Mouse (Mus musculus) neural tube, embryonic 10.5 days (tissue): ENCODE measurements around the gene Kcnh7.
A peak's percentile ranks its signal among the peaks of the same experiment; 100 is the strongest.

ENCODE experiments used
- DNase-seq: peaks from one replicate; pipeline ENCODE4 v3.0.0-alpha.2; 2017; ENCODE audit warnings: low spot score; ENCODE audit errors: extremely low spot score

Kcnh7 gene

GRCm38 (mm10) chr2:62651890-62652289, 532.2 kb downstream of the Kcnh7 start:
- no peak for DNase-seq

GRCm38 (mm10) chr2:62646671-62647289, 537.3 kb downstream of the Kcnh7 start:
- no peak for DNase-seq

DNA sequence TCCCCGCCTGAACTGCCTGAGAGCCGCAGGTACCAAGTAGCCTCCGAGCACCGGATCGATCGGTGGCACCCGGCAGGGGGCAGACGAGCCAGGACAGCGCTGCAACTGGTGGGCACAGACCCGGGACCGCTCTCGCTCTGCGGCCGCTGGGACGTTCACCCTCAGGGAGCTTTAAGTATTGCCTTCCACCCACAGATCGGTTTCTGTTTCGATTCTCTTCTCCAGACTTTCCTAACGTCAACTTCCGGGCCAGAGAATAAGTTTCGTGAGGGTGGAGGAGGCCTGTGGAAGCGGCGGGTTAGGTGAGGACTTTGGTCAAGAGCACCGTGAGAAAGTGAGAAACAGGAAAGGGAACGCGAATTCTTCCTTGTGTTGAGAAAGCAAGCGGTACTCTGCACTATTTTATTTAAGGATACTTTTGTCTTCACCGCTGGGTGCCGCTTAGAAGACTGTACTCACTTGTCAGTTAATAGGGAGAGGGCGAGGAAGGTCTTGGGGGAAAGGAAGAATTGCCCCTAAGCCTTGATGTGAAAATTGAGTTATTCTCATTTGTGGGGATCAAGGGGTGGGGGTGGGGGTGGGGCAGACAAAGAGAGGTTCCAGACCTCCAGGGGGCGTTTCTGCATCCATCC, 538.0 kb downstream of the Kcnh7 start, which contains the start of gene Ifih1:
TSS of gene Ifih1 (minus strand) at position 242 of the 632 bp plus-strand sequence.
- DNase-seq = peak; percentile 74

GRCm38 (mm10) chr2:62645475-62645874, 538.6 kb downstream of the Kcnh7 start:
- DNase-seq = peak; percentile 48

- DNase-seq = no peak
Observed at GRCm38 (mm10) chr2:62644891-62645290, 539.2 kb downstream of the Kcnh7 start.
